Mouse (Mus musculus): ENCODE data around the gene Vkorc1l1. TPM values are rescaled to one million over a fixed set of nuclear protein-coding genes. Genes with fewer than 3 reads are reported as not detected.

Vkorc1l1 gene
- total RNA-seq, 2 experiments from 2014 or later, result 40.5 to 45.8 TPM

DNA sequence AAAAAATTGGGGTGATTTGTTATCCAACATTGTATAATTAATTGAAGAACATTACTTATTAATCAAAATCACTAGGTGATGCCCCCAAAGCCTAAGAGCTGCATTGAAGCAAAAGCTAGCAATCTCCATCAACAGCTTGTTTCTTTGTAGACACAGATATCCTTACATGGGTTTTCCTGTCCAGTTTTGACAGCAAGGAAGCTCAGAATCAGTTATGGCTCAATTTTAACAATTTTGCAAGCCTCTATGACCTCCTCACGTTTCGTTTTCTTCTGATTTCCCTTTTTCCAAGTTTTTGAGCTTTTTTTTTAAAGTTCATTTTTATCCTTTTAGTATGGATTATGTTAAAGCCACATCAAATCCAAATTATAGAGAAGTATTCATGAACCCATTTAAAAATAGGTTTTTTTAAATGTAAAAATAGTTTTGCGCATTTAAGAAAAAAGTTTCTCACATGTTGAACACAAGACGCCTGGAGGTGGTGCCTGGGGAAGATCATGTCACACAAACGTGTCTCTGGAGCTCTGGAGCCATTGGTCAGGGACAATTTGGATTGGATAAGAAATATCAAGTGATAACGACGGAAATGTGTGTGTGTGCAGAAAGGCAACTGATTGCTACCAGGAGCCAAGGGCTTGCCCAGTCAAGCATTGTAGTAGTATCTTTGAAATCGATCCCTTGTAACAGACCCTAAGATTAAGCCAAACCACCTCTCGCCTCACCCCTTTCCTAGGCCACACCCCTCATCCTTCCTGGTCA lies 855 bp upstream of the Vkorc1l1 start:
- DNase-seq (ENCODE audit: extremely low spot score in 1 of 2, low spot score in 1 of 2), result no peak

DNA sequence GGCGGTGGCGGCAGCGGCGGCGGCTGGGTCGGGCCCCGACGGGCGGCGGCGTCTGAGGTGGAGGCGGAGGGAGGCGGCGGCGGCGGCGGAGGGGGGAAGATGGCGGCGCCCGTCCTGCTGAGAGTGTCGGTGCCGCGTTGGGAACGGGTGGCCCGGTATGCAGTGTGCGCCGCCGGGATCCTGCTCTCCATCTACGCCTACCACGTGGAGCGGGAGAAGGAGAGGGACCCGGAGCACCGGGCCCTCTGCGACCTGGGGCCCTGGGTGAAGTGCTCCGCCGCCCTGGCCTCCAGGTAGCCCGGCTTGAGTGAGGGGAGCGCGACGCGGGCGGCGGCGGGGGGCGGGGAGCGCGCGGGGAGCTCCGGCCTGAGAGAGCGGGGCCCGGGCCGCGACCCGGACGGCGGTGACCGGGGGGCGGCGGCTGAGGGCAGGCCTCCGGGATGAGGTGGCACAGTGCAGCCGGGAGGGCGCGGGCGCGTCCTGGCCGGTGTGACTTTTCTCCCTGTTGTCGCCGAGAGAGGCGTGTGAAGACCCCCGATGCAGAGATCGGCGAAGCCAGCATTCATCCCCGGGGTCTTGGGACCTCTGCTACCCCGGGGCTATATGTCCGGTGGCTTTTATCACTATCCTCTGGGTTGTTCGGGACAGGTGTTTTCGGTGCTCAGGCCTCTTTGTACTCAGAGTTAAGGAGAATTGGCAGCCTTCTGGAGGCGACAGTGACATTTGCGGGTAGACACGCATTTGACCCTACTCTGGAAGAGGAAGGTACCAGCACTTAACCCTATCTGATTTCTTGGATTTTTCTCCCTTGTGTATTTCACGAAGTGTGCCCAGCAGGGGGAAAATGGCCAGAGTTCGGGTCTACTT lies 536 bp downstream of the Vkorc1l1 start:
- peak; percentile 7 to 22 for DNase-seq (ENCODE audit: extremely low spot score in 1 of 2, low spot score in 1 of 2)

- DNase-seq (ENCODE audit: extremely low spot score in 1 of 2, low spot score in 1 of 2), result no peak
Observed at GRCm38 (mm10) chr5:129943402-129943801, 1.6 kb downstream of the Vkorc1l1 start.

- DNase-seq (ENCODE audit: extremely low spot score in 1 of 2, low spot score in 1 of 2), result no peak
Observed at GRCm38 (mm10) chr5:129947528-129948033, 5.8 kb downstream of the Vkorc1l1 start.

- no peak for DNase-seq (ENCODE audit: extremely low spot score in 1 of 2, low spot score in 1 of 2)
Observed at GRCm38 (mm10) chr5:129952143-129952542, 10.4 kb downstream of the Vkorc1l1 start.

DNA sequence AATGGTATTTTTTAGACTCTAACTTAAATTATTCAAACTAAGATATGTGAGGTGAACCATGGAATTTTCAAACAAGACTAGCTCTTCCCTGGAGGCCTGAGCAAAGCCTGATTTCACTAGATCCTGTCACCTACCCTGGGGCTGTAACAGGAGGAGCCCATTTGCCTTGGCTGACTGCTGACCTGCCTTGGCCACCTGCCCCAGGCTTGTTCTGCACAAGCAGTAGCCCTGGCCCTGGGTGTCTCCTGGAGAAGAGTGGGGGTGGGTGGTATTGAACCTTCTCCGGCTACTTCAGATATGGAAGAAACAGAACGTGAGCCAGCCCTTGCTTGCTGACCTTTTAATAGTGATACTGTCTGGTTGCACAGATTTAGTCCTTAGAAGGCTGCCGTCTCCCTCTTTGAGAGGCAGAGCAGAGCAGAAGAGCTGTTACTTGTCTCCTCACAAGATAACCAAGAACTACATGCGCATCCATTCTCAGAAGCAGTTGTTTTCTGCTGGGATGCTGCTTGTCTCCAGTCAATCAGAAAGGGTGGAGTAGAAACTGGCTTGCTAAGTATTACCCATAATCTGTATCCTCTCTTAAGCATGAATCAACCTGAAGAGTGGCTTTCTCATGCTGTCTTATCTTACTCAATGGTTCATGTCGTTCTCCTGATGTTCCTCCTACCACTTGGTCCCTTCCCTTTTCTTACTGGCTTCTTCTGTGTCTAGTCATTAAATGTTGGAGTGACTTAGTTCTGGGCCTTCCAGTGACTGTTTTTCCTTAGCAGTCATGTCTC lies 12.9 kb downstream of the Vkorc1l1 start:
- DNase-seq (ENCODE audit: extremely low spot score in 1 of 2, low spot score in 1 of 2), result no peak

- no peak for DNase-seq (ENCODE audit: extremely low spot score in 1 of 2, low spot score in 1 of 2)
Observed at GRCm38 (mm10) chr5:129955792-129956191, 14.0 kb downstream of the Vkorc1l1 start.

DNA sequence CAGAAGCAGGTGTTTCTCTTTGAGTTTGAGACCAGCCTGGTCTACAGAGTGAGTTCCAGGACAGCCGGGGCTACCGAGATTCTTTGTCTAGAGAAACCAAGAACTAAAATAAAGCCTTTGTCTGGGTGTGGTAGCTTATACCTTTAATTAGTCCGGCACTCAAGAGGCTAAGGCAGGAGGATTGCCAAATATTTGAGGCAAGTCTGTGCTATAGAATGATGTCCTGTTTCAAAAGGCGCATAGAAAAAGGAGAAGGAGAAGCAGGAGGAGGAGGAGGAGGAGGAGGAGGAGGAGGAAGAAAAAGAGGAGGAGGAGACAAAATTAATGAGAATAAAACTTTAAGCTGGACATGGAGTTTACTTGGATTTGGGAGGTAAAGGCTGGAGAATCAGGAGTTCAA lies 21.5 kb downstream of the Vkorc1l1 start:
- no peak for DNase-seq (ENCODE audit: extremely low spot score in 1 of 2, low spot score in 1 of 2)

- DNase-seq (ENCODE audit: extremely low spot score in 1 of 2, low spot score in 1 of 2), result no peak
Observed at GRCm38 (mm10) chr5:129966448-129966847, 24.7 kb downstream of the Vkorc1l1 start.

- DNase-seq (ENCODE audit: extremely low spot score in 1 of 2, low spot score in 1 of 2), result no peak
Observed at GRCm38 (mm10) chr5:129968417-129968816, 26.6 kb downstream of the Vkorc1l1 start.

GRCm38 (mm10) chr5:129971491-129971890 lies 29.7 kb downstream of the Vkorc1l1 start:
- no peak for DNase-seq (ENCODE audit: extremely low spot score in 1 of 2, low spot score in 1 of 2)

DNA sequence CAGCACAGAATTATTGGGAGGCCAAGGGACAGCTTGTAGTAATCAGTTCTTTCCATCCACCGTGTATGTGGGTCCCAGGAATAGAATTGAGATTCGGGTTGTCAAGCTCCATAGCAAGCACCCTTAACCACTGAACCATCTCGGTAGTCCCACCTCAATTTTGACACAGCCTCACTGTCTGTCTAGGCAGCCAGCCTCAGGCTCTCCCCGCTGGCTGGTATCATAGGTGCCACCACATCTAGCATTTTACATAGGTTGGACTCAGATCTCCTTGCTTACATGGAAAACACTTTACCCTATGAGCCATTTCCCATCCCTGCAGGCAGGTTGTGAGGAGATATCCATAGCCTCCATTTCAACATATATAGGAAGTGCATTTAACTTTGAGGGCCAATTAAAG lies 32.6 kb downstream of the Vkorc1l1 start:
- no peak for DNase-seq (ENCODE audit: extremely low spot score in 1 of 2, low spot score in 1 of 2)

- no peak for DNase-seq (ENCODE audit: extremely low spot score in 1 of 2, low spot score in 1 of 2)
Observed at GRCm38 (mm10) chr5:129974866-129975311, 33.1 kb downstream of the Vkorc1l1 start.

GRCm38 (mm10) chr5:129977768-129978167 lies 36.0 kb downstream of the Vkorc1l1 start:
- no peak for DNase-seq (ENCODE audit: extremely low spot score in 1 of 2, low spot score in 1 of 2)

DNA sequence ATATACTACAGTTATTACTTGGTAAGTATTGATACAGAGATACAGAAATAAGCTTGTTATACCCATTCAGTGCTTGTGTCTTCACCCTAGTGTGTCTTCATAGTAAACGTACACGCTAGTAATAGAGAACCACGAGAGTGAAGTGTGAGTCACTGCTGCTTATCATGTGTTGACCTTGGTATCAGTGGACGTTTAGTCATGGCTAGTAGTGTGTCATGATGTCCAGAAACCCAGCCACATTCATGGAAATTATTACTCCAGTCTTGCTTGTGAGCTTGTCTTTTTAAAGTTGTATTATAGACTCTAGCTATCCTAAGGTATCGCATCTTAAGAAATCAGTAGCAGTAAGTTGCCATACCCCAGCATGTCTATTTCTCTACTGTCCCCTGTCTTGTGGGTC lies 36.8 kb downstream of the Vkorc1l1 start:
- no peak for DNase-seq (ENCODE audit: extremely low spot score in 1 of 2, low spot score in 1 of 2)

DNA sequence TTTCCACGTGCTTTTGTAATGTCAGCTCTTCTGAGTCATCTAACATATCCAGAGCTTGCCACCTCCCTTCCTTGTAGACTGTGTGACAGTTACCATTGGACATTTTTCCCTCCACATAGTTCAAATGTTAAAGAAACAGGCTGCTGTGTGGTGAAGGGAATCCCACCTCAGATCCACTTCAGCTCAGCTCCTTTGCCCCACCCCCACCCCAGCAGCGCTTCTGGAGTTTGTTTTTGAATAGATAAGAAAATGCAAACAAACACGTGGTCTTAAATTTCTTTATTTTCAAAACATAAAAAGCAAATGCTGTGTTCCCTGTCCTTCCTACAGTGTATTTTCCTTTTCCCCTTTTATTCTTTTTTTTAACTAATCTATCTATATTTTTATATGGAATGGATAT lies 38.4 kb downstream of the Vkorc1l1 start:
- no peak for DNase-seq (ENCODE audit: extremely low spot score in 1 of 2, low spot score in 1 of 2)

DNA sequence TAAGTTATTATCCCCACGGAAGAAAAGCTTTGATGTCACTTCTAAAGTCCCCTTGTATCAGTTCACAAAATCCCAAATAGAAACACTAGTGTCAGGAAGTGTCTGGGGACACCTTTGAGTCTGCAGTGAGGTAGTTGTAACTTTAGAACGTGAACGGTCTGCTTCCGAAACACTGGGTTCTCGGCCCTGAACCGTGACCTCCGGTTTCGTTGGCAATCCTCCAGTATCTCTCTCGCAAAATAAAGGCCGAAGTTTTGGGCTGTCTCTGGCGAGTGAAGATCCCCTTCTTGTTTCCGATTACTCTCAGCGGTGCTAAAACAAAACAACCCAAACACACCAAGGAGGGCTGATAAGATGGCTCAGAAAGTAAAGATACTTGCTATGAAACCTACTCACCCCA lies 47.6 kb downstream of the Vkorc1l1 start:
- DNase-seq (ENCODE audit: extremely low spot score in 1 of 2, low spot score in 1 of 2), result no peak

GRCm38 (mm10) chr5:129991898-129992297 lies 50.1 kb downstream of the Vkorc1l1 start:
- no peak for DNase-seq (ENCODE audit: extremely low spot score in 1 of 2, low spot score in 1 of 2)

GRCm38 (mm10) chr5:129993374-129993773 lies 51.6 kb downstream of the Vkorc1l1 start:
- no peak for DNase-seq (ENCODE audit: extremely low spot score in 1 of 2, low spot score in 1 of 2)

GRCm38 (mm10) chr5:129994989-129995388 lies 53.2 kb downstream of the Vkorc1l1 start:
- DNase-seq (ENCODE audit: extremely low spot score in 1 of 2, low spot score in 1 of 2), result no peak

DNA sequence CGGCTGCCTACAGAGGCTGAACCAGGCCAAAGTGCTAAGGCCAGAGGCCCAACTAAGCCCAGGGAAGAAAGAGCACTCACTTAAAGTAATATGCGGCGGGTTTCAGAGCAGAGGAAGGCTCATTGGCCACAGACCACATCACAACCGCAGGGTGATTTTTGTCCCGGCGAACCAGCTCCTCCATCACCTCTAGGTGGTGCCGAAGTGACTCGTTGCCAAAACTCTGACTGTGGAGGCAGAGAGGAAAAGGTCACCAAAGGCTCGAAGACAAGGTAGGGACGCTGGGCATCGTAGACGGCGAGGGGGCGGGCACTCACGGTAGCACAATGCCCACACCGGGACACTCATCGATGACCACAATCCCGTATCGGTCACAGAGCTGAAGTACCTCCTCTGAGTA lies 55.9 kb downstream of the Vkorc1l1 start:
- no peak for DNase-seq (ENCODE audit: extremely low spot score in 1 of 2, low spot score in 1 of 2)
